20 mouse cellular contexts compared by ENCODE assay signal in the genomic region with DNA sequence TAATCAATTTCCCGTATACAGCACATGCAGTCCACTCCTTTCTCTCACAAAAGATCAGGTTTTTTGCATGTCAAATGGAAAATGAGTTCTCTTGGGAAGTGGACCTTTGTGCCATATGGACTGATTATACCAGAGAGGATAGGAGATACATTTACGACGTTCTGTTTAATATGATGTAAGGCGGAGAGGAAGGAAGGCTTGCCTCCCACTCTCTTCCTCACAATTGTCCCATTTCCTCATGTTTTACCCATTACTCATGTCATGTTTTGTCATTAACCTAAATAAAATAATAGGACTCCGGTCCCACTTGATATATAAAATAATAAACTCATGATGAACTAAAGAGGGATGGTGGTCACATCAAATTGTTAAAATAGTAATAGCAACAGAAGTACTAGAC.
"Had no signal": no experiment of that assay in that cellular context is flagged by ENCODE, and none has a peak within 500 bp of the region (broad histone marks: within the 10 kb centered on the region; RNA-seq: fewer than 3 reads in every experiment).

No protein-coding gene starts in this region.

- H3K4me3 ChIP-seq: midbrain, embryonic 10.5 days; midbrain, embryonic 12.5 days; myocyte; neural tube, embryonic 13.5 days; neural tube, embryonic 15.5 days had no signal

- H3K9me3 ChIP-seq: neural tube, embryonic 15.5 days had no signal

- H3K27ac ChIP-seq: liver, embryonic 14.5 days; midbrain, embryonic 10.5 days; midbrain, embryonic 12.5 days; neural tube, embryonic 13.5 days; neural tube, embryonic 15.5 days had no signal

- H3K9ac ChIP-seq: liver, embryonic 14.5 days; midbrain, embryonic 12.5 days; neural tube, embryonic 13.5 days; neural tube, embryonic 15.5 days had no signal

- H3K4me2 ChIP-seq: midbrain, embryonic 12.5 days; neural tube, embryonic 13.5 days; neural tube, embryonic 15.5 days had no signal

- ATAC-seq: lung, postnatal 0 days; midbrain, embryonic 16.5 days had no signal

- H3K36me3 ChIP-seq: midbrain, embryonic 10.5 days; midbrain, embryonic 12.5 days; neural tube, embryonic 13.5 days; neural tube, embryonic 15.5 days had no signal

- H3K4me1 ChIP-seq: midbrain, embryonic 10.5 days; midbrain, embryonic 12.5 days; neural tube, embryonic 13.5 days; neural tube, embryonic 15.5 days had no signal

- H3K27me3 ChIP-seq: midbrain, embryonic 12.5 days; neural tube, embryonic 13.5 days; neural tube, embryonic 15.5 days had no signal

- DNase-seq: lung, adult 2 months; lung, postnatal 14 days; lung, postnatal 36 days; midbrain, embryonic 14.5 days; retina, postnatal 1 day; right cerebral cortex, adult 18-20 months; right cerebral cortex, postnatal 25 days; right cerebral cortex, postnatal 4 days; spleen, adult 18-20 months; thymus, adult 18-20 months; thymus, postnatal 14 days; thymus, postnatal 36 days had no signal
